Mouse (Mus musculus) gastrocnemius, postnatal 36 days (tissue): ENCODE results near the gene Igfbpl1. TPM values are rescaled to one million over a fixed set of nuclear protein-coding genes. Genes with fewer than 3 reads are reported as not detected.
A peak's percentile ranks its signal among the peaks of the same experiment; 100 is the strongest.

Experiments used
- DNase-seq, 2 experiments: peaks; one replicate each; pipeline ENCODE4 v3.0.0; 2022
- intact Hi-C: fragments of 180-260 bp; cut with DNase I; formaldehyde crosslinking; loops from one replicate; pipeline ENCODE4 v1.15.1; 2025
- total RNA-seq, 2 experiments: library from RNA; stranded (reverse); gene quantifications; 2 replicates each; pipeline ENCODE4 v1.2.3; 2021

The Igfbpl1 gene
- total RNA-seq, 2 experiments from 2014 or later, result not detected

DNA sequence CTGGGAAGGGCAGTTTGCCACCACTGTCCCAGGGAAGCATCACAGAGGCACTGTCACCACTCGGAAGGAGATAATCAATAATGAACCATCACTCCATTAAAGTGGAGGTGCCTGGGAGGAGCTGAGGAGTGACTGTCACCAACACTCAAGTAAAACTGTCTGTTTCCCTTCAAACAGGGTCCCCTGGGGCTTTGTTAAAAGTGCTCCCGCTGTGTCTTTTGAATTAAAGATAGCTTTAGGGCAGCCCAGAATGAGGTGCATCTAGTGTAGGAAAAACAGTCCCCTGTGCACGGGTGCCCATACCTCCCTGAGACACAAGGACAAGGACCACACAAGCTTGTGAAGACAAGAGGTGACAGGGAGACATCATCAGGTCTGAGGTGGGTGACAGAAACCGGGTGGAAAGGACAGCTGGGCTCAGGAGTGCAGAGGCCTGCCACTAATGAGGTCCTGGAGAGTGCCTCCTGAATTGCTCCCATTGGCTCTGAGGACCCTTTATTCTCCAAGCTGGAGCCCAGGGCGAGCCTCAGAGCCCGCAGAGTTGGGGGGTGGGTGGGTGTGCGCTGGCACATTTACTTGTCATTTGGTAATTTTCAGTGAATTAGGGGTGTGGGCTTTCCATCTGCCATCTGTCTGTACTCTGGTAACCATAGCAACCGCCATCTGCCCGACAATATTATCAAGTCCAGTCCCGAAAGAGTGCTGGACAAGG, 2.5 kb downstream of the Igfbpl1 start:
- intact Hi-C loops, result no loop called here
- no peak for DNase-seq

DNA sequence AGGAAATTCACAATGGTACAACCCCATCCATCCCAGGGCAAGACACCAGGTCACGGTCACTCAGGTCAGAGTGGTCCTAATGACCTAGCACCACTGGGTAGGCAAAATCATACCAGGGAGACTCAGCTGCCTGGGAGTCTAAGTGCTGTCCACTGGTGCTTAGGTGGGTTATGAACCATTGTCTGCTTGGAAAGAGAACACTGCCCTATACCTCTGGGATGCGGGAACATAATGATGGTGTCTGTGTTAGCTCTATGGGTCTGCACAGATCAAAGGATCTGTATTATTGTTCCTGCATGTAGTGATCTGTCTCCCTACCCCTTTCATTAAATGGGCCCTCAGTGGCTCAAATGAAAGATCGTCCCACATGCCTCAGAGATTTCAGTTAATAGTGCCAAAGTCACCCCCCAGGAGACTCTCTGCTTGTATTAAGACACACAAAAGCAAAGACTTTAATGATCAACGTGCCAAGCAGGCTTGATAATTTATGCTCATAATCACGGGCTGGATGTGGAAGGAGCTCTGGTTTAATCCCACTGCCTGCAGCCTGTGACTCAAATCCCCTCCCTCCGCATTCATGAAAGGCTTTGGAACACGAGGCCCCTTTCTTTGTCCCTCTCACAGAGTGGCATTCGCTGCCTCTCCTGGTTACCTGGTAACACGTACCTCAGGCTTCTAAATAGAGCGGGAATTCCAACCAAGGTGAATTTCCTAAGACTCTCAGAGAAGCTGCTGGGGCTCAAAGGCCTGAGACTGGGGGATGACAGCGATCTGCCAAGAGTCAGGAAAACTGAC, 3.7 kb downstream of the Igfbpl1 start:
- intact Hi-C loops, result no loop called here
- DNase-seq, result no peak

DNA sequence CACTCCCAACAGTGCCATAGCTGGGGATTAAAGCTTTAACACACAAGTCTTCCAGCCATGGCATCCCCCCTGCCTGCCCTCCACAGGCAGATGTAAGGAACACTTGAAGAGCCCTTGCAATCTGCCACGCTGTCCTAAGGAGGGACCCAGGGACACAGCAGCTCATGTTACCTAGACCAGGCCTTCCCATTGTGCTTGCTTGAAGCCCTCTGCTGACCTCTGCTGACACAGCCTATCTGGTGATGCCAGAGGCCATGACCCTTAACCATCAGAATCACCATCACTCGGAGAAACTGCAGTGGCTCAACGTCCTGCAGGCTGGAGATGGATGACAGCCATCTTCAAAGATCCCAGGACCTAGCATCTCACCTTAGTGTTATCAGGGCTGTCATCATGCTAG, 4.7 kb downstream of the Igfbpl1 start:
- DNase-seq, result no peak
- intact Hi-C loops, result no loop called here

DNA sequence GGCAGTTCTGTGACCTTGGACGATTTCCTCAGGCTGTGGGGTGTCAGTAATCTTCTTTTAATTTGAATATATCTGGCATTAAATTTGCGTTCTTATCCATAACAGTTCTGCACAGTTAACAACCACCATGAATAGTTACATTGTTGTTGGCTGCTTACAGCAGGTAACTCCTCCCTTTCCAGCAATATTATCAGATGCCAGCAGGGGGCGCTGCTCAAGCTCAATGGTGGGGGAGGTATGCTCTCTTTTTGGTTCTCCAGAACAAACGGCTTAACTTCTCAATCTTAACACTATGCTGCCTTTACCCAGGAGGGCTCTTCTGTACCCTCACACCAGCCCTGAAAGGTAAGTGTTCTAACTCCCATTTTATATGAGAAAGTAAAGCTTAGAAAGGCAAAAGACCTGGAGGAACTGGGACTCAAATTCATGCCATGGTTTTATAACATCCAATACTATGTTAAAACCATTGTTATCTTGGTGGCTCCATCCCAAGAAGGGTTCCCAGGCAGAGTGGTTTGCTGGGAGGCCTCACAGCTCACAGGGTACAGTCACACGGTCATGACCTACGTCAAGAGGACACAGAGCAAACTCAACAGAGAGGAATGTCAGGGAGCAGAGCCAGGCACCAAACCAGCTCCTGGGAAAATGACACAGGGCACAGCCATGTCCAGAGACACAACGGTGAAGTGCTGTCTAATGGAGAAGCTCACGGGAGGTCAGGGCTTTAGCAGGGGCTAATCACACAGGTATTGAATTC, 6.5 kb downstream of the Igfbpl1 start:
- intact Hi-C loops, result no loop called here
- DNase-seq, result peak; percentile 32 to 45

DNA sequence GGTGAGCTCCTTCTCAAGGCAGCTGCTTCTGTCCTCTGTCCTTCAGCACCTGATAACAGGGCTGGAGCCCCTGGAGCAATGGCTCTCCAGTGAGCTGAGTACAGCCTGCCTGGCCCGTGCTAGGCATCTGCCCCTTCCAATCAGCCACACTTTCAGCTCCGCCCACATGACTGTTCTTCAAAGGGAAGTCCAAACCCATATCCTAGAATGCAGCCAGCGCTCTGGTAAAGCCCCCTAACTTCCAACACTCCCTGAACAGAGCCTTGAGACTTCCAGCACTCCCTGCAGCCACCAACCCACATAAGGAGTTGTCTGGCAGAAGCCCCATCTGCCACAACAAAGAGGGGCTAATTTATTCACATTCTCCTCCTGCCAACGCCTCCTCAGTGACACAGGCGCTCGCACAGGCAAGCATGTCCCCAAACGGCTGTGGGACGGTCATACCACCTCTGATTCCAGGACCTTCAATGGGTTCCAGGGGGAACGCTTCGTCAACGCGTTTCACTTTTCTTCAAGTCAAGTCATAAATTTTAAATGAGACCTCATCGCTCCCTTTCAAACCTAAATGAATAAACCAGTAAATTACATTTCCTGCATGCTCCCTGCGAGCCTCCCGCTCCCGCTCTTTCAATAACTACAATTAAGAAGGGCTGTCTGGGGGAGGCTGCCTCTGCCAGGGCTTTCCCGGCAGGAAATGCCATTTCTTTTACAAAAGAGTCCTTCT, 7.4 kb downstream of the Igfbpl1 start:
- DNase-seq, result no peak
- intact Hi-C loops, result loop anchor here (2.0 kb wide), 1 partner anchor 37 kb away; no protein-coding TSS in a partner anchor

DNA sequence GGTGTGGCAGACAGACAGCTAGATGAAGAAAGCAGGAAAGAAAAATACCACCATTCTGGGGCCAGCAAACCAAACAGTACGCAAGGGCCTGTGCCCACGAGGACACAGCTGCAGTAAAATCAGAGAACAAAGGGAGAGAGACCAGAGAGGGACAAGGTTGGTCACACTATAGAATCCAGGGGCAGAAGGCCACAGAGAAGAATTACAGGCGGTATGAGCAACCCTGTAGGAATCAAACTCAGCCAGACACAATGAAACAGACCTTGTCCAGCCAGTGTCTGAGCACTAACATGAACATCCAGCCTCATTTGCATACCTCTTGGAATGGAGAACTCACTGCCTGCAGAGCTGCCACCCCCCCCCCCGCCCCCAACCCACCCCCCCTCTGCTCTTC, 7.9 kb downstream of the Igfbpl1 start:
- intact Hi-C loops, result loop anchor here (2.0 kb wide), 1 partner anchor 38 kb away; no protein-coding TSS in a partner anchor
- no peak for DNase-seq

DNA sequence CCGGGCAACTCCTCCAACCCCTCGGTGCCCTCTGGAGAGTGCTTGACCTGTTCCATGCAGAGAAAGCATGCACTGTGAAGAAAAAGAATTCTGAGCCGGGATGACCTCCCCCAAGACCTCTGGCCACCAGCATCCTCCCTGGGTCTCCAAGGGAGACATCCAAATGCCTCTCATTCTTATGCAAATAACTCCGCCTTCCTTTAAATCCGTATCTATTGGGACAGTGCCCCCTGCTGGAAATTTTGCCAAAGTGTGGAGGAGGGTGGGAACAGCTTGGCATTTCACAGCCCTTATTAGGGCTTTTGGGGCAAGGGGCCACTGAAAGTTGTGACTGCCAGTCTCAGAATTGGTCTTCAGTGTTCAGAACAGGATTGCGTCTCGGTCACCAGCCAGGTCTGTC, 11.2 kb downstream of the Igfbpl1 start:
- intact Hi-C loops, result no loop called here
- no peak for DNase-seq

DNA sequence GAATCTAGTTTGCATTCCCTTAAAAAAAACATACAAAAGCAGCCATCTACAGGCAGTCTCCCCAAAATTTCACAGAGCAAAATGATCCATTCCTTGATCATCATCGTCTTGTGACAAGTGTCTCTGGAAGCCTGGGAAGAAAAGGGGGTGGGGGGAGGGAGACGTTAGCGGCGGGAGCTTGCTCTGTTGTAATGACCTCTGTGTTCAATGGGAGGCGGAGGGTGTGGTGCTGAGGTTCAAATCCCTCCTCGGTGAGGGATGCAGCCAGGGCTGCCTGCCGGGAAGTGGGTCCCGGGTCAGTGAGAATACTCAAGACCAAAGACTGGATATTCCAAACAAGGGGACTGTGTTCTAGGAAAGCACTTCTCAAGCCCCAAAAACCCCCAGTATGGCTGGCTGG, 15.5 kb downstream of the Igfbpl1 start:
- no peak for DNase-seq
- intact Hi-C loops, result no loop called here

DNA sequence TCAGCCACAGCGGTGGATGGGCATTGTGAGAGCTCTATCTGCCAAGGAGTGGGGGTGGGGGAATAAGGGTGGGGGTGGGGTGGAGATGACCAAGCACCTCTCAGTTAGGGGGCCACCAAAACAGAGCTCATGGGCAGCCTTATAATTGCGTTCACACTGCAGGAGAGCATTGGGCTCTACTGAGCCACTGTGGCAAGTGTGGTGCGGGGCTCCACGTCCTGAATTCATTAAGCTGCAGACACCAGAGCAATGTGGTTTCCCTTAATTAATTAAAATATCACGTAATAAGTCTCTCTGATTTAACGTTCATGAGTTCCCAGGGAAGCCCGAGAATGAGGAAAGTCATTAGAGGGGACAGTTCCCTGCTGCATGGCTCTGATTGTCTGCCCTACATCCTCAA, 18.7 kb downstream of the Igfbpl1 start:
- no peak for DNase-seq
- intact Hi-C loops, result no loop called here

DNA sequence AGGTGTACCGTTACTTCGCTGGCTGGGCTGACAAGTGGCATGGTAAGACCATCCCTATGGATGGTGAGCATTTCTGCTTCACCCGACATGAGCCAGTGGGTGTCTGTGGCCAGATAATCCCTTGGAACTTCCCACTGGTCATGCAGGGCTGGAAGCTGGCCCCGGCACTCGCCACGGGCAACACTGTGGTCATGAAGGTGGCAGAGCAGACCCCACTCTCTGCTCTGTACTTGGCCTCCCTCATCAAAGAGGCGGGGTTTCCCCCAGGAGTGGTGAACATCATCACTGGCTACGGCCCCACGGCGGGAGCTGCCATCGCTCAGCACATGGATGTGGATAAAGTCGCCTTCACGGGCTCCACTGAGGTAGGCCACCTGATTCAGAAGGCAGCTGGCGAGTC, 23.8 kb downstream of the Igfbpl1 start:
- intact Hi-C loops, result no loop called here
- no peak for DNase-seq

DNA sequence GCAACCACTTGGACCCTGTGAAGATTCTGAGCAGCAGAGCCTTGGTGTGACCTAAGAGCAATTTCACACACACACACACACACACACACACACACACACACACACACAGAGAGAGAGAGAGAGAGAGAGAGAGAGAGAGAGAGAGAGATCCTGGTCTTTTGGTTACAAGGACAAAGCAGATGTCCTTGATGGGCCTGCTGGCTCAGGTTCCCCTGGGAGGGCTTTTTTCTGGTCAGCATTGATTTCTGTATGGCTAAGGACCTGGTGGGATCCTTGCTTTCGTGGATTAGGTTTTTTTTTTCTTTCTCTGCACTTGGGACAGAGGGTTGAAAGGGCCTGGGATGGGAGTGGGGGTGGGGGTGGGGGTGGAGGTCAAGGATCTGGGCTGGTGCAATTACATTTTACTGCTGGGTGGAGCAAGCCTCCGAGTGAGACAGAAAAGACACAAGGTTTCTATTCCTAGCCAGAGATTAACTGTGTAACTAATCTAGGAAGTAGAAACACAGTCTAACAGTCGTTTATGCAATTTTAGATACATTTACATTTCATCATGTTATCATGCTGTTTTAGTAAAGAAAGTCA, 26.7 kb downstream of the Igfbpl1 start:
- intact Hi-C loops, result no loop called here
- no peak for DNase-seq

DNA sequence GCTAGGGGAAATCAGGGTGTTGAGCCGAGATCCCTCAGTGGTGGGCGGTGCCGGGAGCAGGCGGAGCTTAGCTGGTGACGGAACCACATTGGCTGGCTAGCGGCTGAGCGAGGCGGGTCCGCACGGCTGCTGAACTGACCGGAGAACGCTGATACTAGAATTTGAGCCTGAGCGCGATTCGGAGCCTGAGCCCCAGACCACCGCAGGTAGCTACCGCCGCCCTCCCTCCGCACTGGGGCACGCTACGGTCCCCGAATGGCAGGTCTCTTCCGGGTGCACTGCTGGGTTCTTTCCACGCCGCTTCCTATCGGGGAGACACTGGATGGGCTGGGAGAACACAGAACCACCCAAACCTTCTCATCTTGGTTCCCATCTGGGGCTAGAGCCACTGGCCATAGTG, 27.8 kb downstream of the Igfbpl1 start, which contains the start of gene Aldh1b1:
Gene Aldh1b1, plus strand, starts transcription at position 59 of the 400 bp plus-strand sequence.
- intact Hi-C loops, result no loop called here
- peak; percentile 42 to 50 for DNase-seq

DNA sequence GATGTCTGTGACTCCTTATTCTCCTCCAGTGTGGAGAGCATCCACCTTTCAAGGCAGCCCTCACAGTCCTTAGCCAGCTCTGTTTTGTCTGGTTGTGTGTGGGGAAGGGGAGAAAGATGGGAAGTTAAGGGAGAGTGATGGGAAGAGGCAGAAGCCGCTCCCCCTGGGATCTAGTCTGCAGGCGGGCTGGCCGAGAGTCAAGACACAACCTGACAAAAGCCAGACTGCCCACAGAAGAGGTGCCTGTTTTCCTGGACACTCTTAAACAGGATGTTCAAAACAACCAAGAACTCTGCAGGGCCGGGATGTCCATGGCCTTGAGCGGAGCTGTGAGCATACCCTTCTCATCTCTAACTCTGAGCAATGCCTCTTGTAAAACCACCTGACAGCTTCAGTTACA, 30.0 kb downstream of the Igfbpl1 start:
- no peak for DNase-seq
- intact Hi-C loops, result no loop called here

DNA sequence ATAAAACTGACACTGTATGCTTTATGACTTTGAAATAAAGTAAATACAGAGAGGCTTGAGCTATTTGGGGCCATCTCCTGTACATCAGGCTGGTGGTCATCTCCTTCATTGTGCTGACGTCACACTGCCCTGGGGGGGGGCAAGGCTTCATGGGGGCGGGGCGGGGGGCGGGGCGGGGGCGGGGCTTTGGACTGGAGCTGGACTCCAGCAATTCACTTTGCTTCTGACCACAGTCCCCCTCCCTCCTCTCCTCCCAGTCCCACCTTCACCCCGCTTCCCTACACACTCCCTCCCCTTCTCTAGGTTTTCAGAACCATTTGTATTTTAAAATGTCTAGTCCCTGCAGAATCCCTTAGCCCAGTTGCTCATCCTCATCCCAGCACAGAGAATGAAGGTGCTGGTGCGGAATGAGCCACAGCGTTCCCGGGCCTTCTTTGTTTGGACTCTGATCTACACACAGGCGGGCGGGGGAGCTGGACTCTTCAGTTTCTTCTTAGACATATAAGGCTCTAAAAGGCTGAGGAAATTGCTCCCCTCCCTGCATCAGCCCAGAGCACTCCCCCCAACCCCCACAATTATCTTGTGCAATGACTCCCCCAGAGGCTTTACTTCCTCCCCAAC, 31.4 kb downstream of the Igfbpl1 start:
- intact Hi-C loops, result no loop called here
- no peak for DNase-seq

DNA sequence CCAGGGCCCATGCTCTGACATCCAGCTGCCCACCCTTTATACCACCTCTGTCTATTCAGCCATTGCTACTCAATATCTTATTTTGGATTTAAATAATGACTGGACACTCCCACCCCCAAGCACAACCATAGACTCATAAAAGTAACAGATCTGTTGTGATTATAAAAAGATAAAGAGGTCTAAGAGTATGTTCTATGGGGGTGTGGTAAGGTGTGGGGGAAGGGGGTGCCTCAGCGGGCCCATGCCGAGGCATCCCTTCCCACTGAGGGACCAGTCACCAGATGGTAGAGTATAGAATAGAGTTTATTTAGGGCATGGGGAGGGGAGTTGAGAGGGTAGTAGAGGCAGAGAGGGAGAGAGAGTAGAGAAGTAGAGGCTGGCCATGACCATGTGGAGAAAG, 36.7 kb downstream of the Igfbpl1 start:
- intact Hi-C loops, result no loop called here
- no peak for DNase-seq

DNA sequence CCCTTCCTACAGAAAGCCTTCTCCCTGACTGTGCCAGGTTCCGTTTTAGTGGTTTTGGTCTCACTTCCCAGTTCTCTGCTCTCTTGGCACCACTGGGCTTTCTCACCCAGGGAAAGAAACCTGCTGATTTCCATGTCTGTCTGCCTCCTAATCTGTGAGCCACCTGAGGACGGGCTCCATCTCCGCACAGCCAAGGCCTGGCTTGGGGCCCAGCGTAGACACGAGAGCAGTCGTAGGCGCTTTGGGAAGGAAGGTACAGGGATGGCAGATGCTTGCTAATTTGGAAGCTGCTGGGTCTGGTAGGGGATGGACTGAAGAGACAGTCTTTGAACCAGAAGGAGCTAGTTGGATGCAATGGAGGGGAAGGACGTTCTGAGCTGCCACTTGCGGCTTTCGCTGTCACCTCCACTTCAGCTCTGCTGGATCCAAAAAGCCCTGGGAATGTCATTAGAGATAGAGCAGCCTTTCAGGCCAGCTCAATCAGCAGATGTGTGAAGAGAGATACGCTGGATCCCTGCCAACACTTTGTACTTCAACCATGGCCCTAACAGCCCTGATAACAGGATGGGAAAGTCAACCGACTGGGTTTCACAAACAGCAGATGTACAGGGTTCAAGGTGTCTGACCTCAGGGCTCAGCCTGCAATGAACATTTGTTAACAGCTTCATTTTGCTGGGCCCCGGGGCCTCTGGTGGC, 37.3 kb downstream of the Igfbpl1 start:
- no peak for DNase-seq
- intact Hi-C loops, result no loop called here

DNA sequence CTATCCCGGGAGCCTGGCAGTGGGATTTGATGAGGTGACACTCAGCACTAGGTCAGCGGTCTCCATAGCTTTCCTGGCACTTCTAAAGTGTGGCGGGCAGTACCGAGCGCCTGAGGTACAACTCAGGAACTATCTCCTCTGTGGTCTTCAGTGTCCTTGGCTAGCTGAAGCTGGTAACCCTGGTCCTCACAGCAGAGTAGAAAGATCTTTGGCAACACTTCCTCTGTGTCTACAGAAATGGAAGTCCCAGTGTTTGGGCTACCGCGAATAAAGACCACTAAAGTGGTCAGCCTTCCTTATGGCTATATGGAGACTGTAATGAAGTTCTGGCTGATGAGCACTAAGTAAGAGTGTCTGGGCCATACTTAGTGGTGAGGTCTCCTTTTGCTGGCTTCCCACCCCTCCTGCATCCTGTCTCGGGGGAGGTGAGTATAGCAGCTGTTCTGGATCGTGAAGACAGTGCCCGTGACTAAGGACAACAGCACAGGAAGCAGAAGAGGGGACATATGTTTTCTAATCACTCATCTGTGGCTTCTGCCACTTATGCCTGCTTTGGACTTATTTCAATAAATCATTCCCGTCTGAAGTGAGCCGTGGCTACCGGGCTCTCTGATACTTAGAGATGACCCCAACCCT, 38.2 kb downstream of the Igfbpl1 start:
- DNase-seq, result no peak
- intact Hi-C loops, result no loop called here

DNA sequence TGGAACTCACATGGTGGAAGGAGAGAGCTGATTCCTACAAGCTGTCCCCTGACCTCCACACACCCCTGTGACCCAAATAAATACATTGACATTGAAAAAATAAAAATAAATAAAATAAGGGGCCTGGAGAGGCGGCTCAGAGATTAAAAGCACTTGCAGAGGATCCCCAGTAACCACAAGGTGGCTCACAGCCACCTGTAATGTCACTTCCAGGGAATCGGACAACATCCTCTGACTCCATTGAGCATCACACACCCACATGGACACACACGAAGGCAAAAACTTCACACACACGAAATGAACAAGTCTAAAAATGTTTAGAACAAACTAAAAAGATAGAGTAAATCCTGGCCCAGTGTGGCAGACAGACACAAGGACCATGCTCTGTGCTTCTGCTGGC, 40.0 kb downstream of the Igfbpl1 start:
- intact Hi-C loops, result no loop called here

DNA sequence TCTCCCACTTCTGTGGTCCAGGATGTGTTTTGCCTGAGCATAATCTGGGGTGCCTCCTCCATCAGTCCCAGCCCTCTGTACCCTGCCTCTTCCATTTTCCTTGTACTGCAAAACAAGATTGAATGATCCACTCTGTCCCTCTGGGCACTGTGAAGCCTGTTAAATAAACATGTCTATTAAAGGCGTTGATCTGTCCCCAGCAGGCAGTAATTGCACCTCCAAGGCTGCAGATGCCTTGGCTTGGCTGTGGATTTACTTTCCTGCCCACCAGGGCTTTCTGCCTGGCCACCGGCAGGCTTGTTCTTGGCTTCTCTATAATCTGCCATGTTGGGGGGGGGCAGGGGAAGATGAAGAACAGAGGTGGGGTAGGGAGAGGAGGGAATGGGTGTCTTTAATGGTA, 40.8 kb downstream of the Igfbpl1 start:
- intact Hi-C loops, result no loop called here
- DNase-seq, result no peak

More for the DNA sequence above, 40.0 kb downstream of the Igfbpl1 start:
- DNase-seq, result no peak
